Mouse (Mus musculus) layer of hippocampus, postnatal 36 days (tissue): Measurements from ENCODE around the gene Lenep. TPM values are rescaled to one million over a fixed set of nuclear protein-coding genes. Genes with fewer than 3 reads are reported as not detected.
A peak's percentile ranks its signal among the peaks of the same experiment; 100 is the strongest.

Experiments
- DNase-seq, 2 experiments: peaks; one replicate each; pipeline ENCODE4 v3.0.0; 2022
- total RNA-seq, 2 experiments: library from RNA; stranded (reverse); gene quantifications; 2 replicates each; pipeline ENCODE4 v1.2.3; 2021

Gene Lenep
- total RNA-seq, 2 experiments from 2014 or later, result 4.6 to 6.3 TPM

GRCm38 (mm10) chr3:89373581-89374231, 28.9 kb downstream of the Lenep start:
- DNase-seq, result no peak

GRCm38 (mm10) chr3:89367338-89367737, 35.3 kb downstream of the Lenep start:
- no peak for DNase-seq

GRCm38 (mm10) chr3:89365486-89366414, 36.8 kb downstream of the Lenep start:
- DNase-seq, result no peak

- no peak for DNase-seq
Observed at GRCm38 (mm10) chr3:89365153-89365485, 37.5 kb downstream of the Lenep start, which contains the start of gene Dcst1. Gene Dcst1 (minus strand): TSS chr3:89365253.

GRCm38 (mm10) chr3:89364631-89365030, 38.0 kb downstream of the Lenep start:
- no peak for DNase-seq

GRCm38 (mm10) chr3:89361675-89362074, 40.9 kb downstream of the Lenep start, which contains the start of gene Dcst2:
Gene Dcst2 (plus strand): TSS chr3:89361975.
- DNase-seq, result no peak

GRCm38 (mm10) chr3:89360237-89360636, 42.4 kb downstream of the Lenep start:
- no peak for DNase-seq

- DNase-seq, result no peak
Observed at GRCm38 (mm10) chr3:89359630-89360029, 43.0 kb downstream of the Lenep start.

GRCm38 (mm10) chr3:89356029-89356428, 46.6 kb downstream of the Lenep start:
- no peak for DNase-seq

GRCm38 (mm10) chr3:89355512-89355902, 47.1 kb downstream of the Lenep start:
- DNase-seq, result no peak

- DNase-seq, result peak; percentile 81 to 86
Observed at GRCm38 (mm10) chr3:89354816-89355511, 47.6 kb downstream of the Lenep start.

GRCm38 (mm10) chr3:89351271-89351670, 51.3 kb downstream of the Lenep start:
- no peak for DNase-seq

Other genes with a start within 250 kb of the Lenep start
- 10 to 100 TPM; 11.8 to 12.1 TPM for gene Hcn3, start 242.6 kb downstream of the Lenep start, total RNA-seq
- 10 to 100 TPM; 52.0 to 53.4 TPM for gene Clk2, start 238.0 kb downstream of the Lenep start, total RNA-seq
- 10 to 100 TPM; 66.8 to 71.9 TPM for gene Scamp3, start 225.3 kb downstream of the Lenep start, total RNA-seq
- gene Fam189b, start 219.7 kb downstream of the Lenep start, total RNA-seq, result 10 to 100 TPM; 57.8 to 71.0 TPM
- gene Gba, start 199.9 kb downstream of the Lenep start, total RNA-seq, result 10 to 100 TPM; 57.0 to 61.9 TPM
- 10 to 100 TPM; 37.7 to 38.1 TPM for gene Thbs3, start 187.6 kb downstream of the Lenep start, total RNA-seq
- 10 to 100 TPM; 89.5 to 93.8 TPM for gene Mtx1, start 175.7 kb downstream of the Lenep start, total RNA-seq
- gene Muc1, start 173.7 kb downstream of the Lenep start, total RNA-seq, result 1 to 10 TPM in 1 of 2 experiments, under 1 TPM in 1; 0.61 to 1.0 TPM
- gene Krtcap2, start 156.8 kb downstream of the Lenep start, total RNA-seq, result 10 to 100 TPM; 71.4 to 86.2 TPM
- 10 to 100 TPM; 86.7 to 93.7 TPM for gene Trim46, start 156.5 kb downstream of the Lenep start, total RNA-seq
- gene Dpm3, start 143.4 kb downstream of the Lenep start, total RNA-seq, result 10 to 100 TPM; 50.4 to 65.2 TPM
- 10 to 100 TPM; 44.0 to 47.1 TPM for gene Slc50a1, start 132.2 kb downstream of the Lenep start, total RNA-seq
- 1 to 10 TPM; 8.8 to 9.9 TPM for gene Efna1, start 121.7 kb downstream of the Lenep start, total RNA-seq
- 10 to 100 TPM; 67.0 to 69.9 TPM for gene Efna3, start 79.8 kb downstream of the Lenep start, total RNA-seq
- under 1 TPM; 0.56 to 0.62 TPM for gene Efna4, start 64.8 kb downstream of the Lenep start, total RNA-seq
- gene Adam15, start 52.8 kb downstream of the Lenep start, total RNA-seq, result 100 to 1,000 TPM; 108 to 123 TPM
- under 1 TPM in 1 of 2 experiments, not detected in 1; 0.43 TPM for gene Dcst2, start 40.8 kb downstream of the Lenep start, total RNA-seq
- not detected for gene Dcst1, start 37.5 kb downstream of the Lenep start, total RNA-seq
- 10 to 100 TPM; 15.1 to 16.1 TPM for gene Zbtb7b, start 8.0 kb downstream of the Lenep start, total RNA-seq
- gene Flad1, start 9.1 kb upstream of the Lenep start, total RNA-seq, result 10 to 100 TPM; 35.8 to 39.2 TPM
- 1 to 10 TPM; 3.1 TPM for gene Cks1b, start 15.6 kb upstream of the Lenep start, total RNA-seq
- gene Shc1, start 15.7 kb upstream of the Lenep start, total RNA-seq, result 10 to 100 TPM; 12.1 to 12.4 TPM
- 10 to 100 TPM; 59.4 to 64.8 TPM for gene Pygo2, start 27.4 kb upstream of the Lenep start, total RNA-seq
- 10 to 100 TPM; 38.3 to 43.4 TPM for gene Pbxip1, start 33.9 kb upstream of the Lenep start, total RNA-seq
- gene Pmvk, start 51.7 kb upstream of the Lenep start, total RNA-seq, result 10 to 100 TPM; 28.3 to 28.4 TPM
- 10 to 100 TPM; 24.4 to 29.0 TPM for gene Kcnn3, start 117.4 kb upstream of the Lenep start, total RNA-seq